Mouse (Mus musculus): ENCODE measurements around the gene Ppp1r3e. TPM values are rescaled to one million over a fixed set of nuclear protein-coding genes. Genes with fewer than 3 reads are reported as not detected.

Ppp1r3e gene
- total RNA-seq, 2 experiments from 2014 or later = 2.6 to 2.9 TPM

- intact Hi-C loops (cut with DNase I) = loop anchor here (10.0 kb wide), 1 partner anchor 629 kb away; the partner anchor contains the start of genes Abhd4 and Dad1
These were observed 6.8 kb upstream of the Ppp1r3e start for GRCm38 (mm10) chr14:54884022-54884712.

DNA sequence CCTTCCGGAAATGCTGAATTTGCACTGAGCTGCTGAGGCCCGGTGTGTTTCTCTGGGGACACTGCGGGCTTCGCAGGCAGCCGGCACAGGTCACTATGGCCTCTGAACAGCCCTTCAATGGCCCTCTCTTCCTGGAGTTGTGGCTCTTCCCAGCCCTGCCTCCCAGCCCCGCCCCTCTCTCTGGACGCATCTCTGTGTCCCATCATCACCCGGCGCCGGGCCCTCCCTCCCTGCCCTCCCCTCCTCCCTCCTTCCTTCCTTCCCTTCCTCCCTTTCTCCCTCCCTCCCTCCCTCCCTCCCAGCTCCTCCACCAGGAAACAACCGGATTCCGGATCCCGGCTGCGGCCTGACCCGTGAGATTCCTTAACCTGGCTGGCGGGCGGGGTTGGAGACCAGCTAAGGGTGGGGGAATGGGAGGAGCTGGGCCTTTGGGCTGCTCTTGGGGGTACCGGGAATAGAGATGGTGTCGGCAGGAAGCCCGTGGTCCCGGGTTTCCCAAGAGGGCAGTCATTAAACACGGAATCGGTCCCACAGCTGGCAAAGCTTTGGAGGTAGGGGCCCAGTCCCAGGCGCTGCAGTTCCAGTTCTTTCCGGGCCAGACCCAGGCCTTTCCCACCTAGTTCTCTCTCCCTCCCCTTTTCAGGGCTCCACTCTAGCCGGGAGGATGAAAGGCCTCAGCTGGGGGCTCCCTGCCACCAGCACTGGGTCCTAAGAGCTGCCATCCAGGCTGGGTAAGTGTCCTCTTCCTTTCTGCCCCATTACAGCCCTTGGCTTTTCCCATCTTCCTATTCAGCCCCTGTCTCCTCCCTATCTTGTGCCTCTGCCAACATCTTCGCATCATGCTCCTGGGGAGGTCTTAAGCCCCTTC is 6.0 kb upstream of the Ppp1r3e start, which contains the start of the genes Bcl2l2 and Gm20521:
TSS of gene Bcl2l2 (plus strand) at position 224 of the 868 bp plus-strand sequence.
TSS of gene Gm20521 (plus strand) at position 288 of the 868 bp plus-strand sequence.
- DNase-seq = peak; percentile 80 to 82
- intact Hi-C loops (cut with DNase I) = loop anchor here (10.0 kb wide), 1 partner anchor 629 kb away; the partner anchor contains the start of genes Abhd4 and Dad1

More at GRCm38 (mm10) chr14:54884022-54884712, 6.8 kb upstream of the Ppp1r3e start:
- no peak for DNase-seq

- intact Hi-C loops (cut with DNase I) = no loop called here
- peak; percentile 83 to 89 for DNase-seq
These were observed 757 bp downstream of the Ppp1r3e start for GRCm38 (mm10) chr14:54876539-54877047.

GRCm38 (mm10) chr14:54875844-54876538 is 1.4 kb downstream of the Ppp1r3e start:
- intact Hi-C loops (cut with DNase I) = no loop called here
- no peak for DNase-seq

DNA sequence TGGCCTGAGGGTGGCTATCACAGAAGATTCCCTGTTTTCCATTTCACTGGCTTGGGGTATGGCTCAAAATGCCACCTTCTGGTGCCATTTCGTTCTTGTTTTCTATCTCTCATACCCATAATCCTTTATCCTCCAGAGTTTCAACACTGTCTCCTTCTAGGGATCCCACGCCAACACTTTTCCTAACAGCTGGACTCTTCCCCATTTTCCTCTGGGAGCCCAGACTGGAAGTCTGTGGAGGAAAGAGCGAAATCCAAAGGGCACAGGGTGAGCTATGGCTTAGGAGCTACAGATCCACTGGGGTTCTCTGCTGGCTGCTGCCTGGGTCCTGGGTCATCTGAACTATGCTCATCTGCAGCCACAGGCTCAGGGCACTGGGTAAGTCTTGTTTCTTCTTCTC is 3.2 kb downstream of the Ppp1r3e start:
- intact Hi-C loops (cut with DNase I) = no loop called here
- no peak for DNase-seq

- no peak for DNase-seq
- intact Hi-C loops (cut with DNase I) = no loop called here
These were observed 6.5 kb downstream of the Ppp1r3e start, which contains the start of gene Homez for GRCm38 (mm10) chr14:54870861-54871260. TSS of gene Homez (minus strand) at chr14:54870961.

GRCm38 (mm10) chr14:54868026-54868425 is 9.3 kb downstream of the Ppp1r3e start:
- intact Hi-C loops (cut with DNase I) = no loop called here

GRCm38 (mm10) chr14:54866936-54867335 is 10.4 kb downstream of the Ppp1r3e start:
- no peak for DNase-seq
- intact Hi-C loops (cut with DNase I) = loop anchor here (2.0 kb wide), 1 partner anchor 26 kb away; the partner anchor contains the start of gene Pabpn1

More at GRCm38 (mm10) chr14:54868026-54868425, 9.3 kb downstream of the Ppp1r3e start:
- DNase-seq = no peak

GRCm38 (mm10) chr14:54866268-54866667 is 11.1 kb downstream of the Ppp1r3e start:
- intact Hi-C loops (cut with DNase I) = loop anchor here (2.0 kb wide), 1 partner anchor 27 kb away; the partner anchor contains the start of gene Pabpn1
- DNase-seq = no peak

DNA sequence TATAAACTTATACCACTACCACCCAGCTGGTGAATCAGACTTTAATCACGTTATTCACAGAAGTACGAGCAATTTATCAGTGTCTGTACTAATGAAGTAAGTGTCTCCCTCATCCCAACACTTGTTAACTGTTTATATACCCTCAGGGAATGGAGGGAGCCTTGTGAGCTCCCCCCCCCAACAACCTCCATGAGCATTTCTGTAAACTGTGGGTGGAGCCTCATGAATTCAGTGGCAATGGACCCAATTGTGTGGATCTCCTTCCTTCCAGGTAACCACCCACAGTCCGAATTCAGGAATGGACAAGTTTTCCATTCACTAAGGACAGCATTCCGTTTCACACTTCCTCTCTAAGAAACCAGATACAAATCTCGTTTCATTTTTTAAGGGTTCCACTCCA is 11.7 kb downstream of the Ppp1r3e start:
- intact Hi-C loops (cut with DNase I) = loop anchor here (2.0 kb wide), 1 partner anchor 27 kb away; the partner anchor contains the start of gene Pabpn1
- DNase-seq = no peak

DNA sequence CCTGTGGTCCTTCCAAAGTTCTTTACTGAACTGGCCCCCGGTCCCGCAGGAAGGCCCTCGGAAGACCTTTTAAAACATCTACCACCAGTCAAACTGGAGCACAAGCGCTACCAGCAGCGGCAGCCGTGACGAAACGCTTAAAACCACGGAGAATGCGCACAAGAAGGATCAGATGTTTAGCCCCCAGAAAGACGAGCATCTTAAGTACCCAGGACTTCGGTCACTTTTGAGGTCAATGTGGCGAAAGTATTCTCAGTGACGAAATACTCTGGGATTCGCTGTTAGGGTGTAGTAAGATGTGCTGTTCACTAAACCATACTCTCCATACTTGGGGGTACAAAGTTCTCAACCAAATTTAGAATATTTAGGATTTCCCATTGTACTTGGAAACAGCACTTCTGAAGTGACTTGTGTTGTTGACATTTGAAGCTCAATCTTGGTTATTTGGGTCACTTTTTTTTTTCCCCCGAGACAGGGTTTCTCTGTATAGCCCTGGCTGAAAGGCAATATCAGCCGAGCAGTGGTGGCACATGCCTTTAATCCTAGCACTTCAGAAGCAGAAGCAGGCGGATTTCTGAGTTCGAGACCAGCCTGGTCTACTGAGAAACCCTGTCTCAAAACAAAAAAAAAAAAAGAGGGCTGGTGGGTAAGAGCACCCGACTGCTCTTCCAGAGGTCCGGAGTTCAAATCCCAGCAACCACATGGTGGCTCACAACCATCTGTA is 12.9 kb downstream of the Ppp1r3e start:
- intact Hi-C loops (cut with DNase I) = loop anchor here (5.0 kb wide), 1 partner anchor 223 kb away; no protein-coding TSS in a partner anchor
- DNase-seq = no peak

- intact Hi-C loops (cut with DNase I) = loop anchor here (5.0 kb wide), 1 partner anchor 224 kb away; no protein-coding TSS in a partner anchor
- DNase-seq = peak; percentile 89 to 91
These were observed 13.6 kb downstream of the Ppp1r3e start for GRCm38 (mm10) chr14:54863501-54864312.

DNA sequence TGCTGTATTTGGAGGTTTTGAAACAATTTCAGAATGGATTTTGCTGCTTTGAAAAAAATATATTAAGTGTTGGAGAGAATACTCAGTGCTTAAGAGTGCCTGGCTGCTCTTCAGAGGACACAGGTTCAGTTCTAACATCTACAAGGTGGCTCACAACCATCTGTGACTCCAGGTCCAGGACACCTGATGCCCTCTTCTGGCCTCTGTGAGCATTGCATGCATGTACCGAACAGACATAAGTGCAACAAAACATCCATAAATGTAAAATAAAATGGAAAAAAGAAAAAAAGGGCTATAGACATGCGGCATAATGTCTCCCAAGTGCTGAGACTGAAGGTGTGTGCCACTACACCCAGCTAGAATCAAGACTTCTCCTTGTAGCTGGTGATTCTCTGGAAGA is 16.8 kb downstream of the Ppp1r3e start:
- intact Hi-C loops (cut with DNase I) = loop anchor here (1.0 to 5.0 kb wide), 2 partner anchors 146 to 227 kb away; no protein-coding TSS in a partner anchor
- peak; percentile 40 to 74 for DNase-seq

GRCm38 (mm10) chr14:54857891-54858290 is 19.5 kb downstream of the Ppp1r3e start:
- no peak for DNase-seq
- intact Hi-C loops (cut with DNase I) = no loop called here

DNA sequence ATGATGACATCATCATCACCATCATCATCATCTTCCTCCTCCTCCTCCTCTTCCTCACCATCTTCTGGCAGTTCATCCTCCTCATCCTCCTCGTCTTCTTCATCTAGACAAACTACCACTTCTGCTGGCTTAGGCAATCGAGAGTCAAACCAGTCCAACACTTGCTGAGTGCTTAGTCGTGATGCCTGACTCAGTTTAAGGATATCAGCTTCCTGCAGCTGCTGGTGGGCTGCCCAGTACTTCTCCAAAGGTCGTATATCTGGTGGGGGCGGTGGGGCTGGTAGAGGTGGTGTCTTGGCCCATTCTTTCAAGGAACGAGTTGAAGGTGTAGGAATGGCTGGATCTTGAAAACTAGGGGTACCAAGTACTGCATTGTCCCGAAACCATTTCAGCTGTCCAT is 20.6 kb downstream of the Ppp1r3e start:
- intact Hi-C loops (cut with DNase I) = no loop called here
- DNase-seq = no peak

- no peak for DNase-seq
- intact Hi-C loops (cut with DNase I) = no loop called here
These were observed 21.6 kb downstream of the Ppp1r3e start for GRCm38 (mm10) chr14:54855726-54856125.

- peak in 1 of 2 experiments; percentile 5 for DNase-seq
- intact Hi-C loops (cut with DNase I) = loop anchor here (1.0 to 5.0 kb wide), 4 partner anchors 95 to 259 kb away; no protein-coding TSS in a partner anchor
These were observed 33.9 kb downstream of the Ppp1r3e start for GRCm38 (mm10) chr14:54843461-54843860.

DNA sequence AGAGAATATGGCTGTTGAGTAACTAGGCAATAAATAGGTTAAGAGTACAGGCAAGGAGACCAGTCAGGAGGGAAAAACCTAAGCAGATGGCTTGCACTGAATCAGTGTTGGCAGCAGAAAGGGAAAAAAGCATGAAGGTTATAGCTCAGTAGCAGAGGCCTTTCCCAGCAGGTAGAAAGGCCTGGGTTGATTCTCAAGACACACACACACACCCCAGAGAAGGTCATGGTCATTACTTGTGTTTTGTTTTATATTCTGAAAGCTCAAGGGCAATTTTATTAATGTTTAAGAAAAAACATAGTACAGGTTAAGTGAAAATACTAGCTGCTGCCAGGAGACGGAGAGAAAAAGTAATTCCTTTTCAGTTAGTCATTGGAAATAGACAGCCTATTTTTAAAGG is 53.6 kb downstream of the Ppp1r3e start:
- intact Hi-C loops (cut with DNase I) = no loop called here
- DNase-seq = no peak

Data from heart, postnatal 36 days (tissue).